Mouse (Mus musculus) brain, embryonic 14.5 days (tissue): ENCODE measurements around the gene Ppm1b. TPM values are rescaled to one million over a fixed set of nuclear protein-coding genes. Genes with fewer than 3 reads are reported as not detected.

ENCODE experiments used
- DNase-seq: peaks from one replicate; pipeline ENCODE4 v3.0.0-alpha.2; 2011; ENCODE audit warnings: low read depth
- CTCF ChIP-seq: fragments of 200-500 bp; IDR thresholded peaks from 2 replicates; pipeline ENCODE4 v1.5.1; 2012; ENCODE audit warnings: inconsistent platforms, mild to moderate bottlenecking, moderate library complexity, borderline replicate concordance; ENCODE audit not compliant: insufficient read depth, insufficient read length; ENCODE audit errors: extremely low read depth
- POLR2A ChIP-seq: fragments of 200-500 bp; IDR thresholded peaks from 2 replicates; pipeline ENCODE4 v1.6.1; 2012; ENCODE audit warnings: mild to moderate bottlenecking, inconsistent platforms, borderline replicate concordance; ENCODE audit not compliant: poor library complexity, insufficient read depth, insufficient read length, severe bottlenecking; ENCODE audit errors: extremely low read depth
- polyA plus RNA-seq: library from polyadenylated mRNA; depleted of rRNA; stranded (reverse); fragments of >200 nt; gene quantifications from 2 replicates; pipeline ENCODE4 v1.2.3, GENCODE M21; 2012

Gene Ppm1b
- polyA plus RNA-seq, 1 experiment, result 84.2 TPM

- TF ChIP-seq CTCF, result no peak
- no peak for TF ChIP-seq POLR2A
- DNase-seq, result no peak
Observed at GRCm38 (mm10) chr17:84942358-84943032, 14.0 kb upstream of the Ppm1b start.

- TF ChIP-seq CTCF (no peak), POLR2A (no peak)
- no peak for DNase-seq
Observed at GRCm38 (mm10) chr17:84943033-84943393, 13.5 kb upstream of the Ppm1b start.

GRCm38 (mm10) chr17:84944348-84944747 is 12.2 kb upstream of the Ppm1b start:
- TF ChIP-seq POLR2A (no peak), CTCF (no peak)
- no peak for DNase-seq

- TF ChIP-seq CTCF (no peak), POLR2A (no peak)
- no peak for DNase-seq
Observed at GRCm38 (mm10) chr17:84952521-84952920, 4.0 kb upstream of the Ppm1b start.

- DNase-seq, result no peak
- TF ChIP-seq POLR2A (no peak), CTCF (no peak)
Observed at GRCm38 (mm10) chr17:84953776-84954175, 2.8 kb upstream of the Ppm1b start.

- TF ChIP-seq CTCF (no peak), POLR2A (no peak)
- no peak for DNase-seq
Observed at GRCm38 (mm10) chr17:84954881-84955280, 1.7 kb upstream of the Ppm1b start.

- peak; percentile 98 for DNase-seq
- TF ChIP-seq POLR2A, result no peak
- TF ChIP-seq CTCF, result no peak
Observed at GRCm38 (mm10) chr17:84956931-84957486, 468 bp downstream of the Ppm1b start.

GRCm38 (mm10) chr17:84957487-84958259 is 1.1 kb downstream of the Ppm1b start:
- TF ChIP-seq POLR2A (peak; percentile 96; the same call in 1 of the 2 replicates), CTCF (no peak)
- DNase-seq, result peak; percentile 100

- peak; percentile 45 for DNase-seq
- TF ChIP-seq POLR2A (no peak), CTCF (no peak)
Observed at GRCm38 (mm10) chr17:84958411-84958911, 1.9 kb downstream of the Ppm1b start.

GRCm38 (mm10) chr17:84958986-84959664 is 2.6 kb downstream of the Ppm1b start:
- TF ChIP-seq POLR2A, result no peak
- TF ChIP-seq CTCF, result no peak

GRCm38 (mm10) chr17:84959665-84960020 is 3.1 kb downstream of the Ppm1b start:
- no peak for DNase-seq
- TF ChIP-seq CTCF (no peak), POLR2A (no peak)

More at GRCm38 (mm10) chr17:84958986-84959664, 2.6 kb downstream of the Ppm1b start:
- DNase-seq, result peak; percentile 4
